Mouse (Mus musculus): ENCODE measurements at regions not wholly inside any gene's neighbourhood (a gene's known extent, or its start where the extent isn't known, plus 50 kb on each side); places are given as distances from the start of the nearest gene placed in this dataset.
"Not testable (repeated sequence)": the region's sequence is repeated elsewhere in the genome, so short reads cannot be mapped to it uniquely, and the experiment has no call there.

DNA sequence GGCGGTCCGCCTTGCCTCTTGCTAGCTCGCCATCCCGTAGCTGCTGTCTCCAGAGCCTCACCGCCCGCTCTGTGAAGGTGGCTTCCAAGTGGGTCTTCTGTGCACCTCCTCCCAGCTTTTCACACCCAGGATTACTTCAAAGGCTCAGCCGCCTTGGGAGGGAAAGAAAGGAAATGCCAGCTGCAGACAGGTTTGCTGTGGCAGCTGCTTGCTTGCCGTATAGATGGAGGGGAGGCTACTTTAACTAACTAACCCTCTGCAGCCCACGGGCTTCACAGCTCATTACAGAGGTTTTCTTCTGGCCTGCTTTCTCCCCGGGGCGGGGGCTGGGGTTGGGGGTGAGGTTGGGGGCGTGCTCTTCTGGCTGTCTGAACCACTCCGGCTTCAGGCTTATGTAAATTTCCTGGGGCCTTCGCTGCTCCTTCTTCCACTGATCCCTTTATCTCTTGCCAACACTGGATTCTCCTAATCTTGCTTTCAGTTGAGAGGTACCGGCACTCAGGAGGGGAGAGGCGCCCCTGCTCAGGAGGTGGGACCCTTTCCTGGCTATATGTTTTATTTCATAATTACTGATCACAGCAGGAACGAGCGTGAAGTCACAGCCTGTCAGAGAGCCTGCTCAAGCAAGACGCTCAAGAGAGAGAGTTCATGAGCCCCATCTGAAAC, 97.6 kb upstream of the Tspan5 start:
- peak; percentile 65 for DNase-seq (ENCODE audit: low spot score)

DNA sequence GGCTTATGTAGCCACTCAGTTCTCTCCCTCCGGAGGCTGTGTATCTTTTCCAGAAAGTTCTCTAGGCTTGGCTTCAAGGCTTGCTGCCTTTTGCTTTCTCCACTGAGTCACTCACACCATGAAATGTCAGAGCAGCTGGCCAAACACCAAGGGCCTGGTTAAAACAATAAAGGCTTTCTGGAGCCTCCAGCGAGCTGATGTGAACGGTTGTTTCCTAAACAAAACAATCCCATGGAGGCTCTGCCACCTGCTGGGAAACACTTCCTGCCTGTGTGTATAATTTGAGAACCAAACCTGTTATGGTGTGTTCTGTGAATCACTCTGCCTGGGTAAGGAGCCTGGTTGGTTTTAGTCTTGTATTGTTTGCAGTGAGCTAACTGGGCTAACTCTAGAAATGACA, 96.7 kb upstream of the Tspan5 start:
- peak; percentile 75 for DNase-seq (ENCODE audit: low spot score)
- Histone ChIP-seq H3K36me3 (ENCODE audit: control insufficient read depth, insufficient read depth, low read length) (no peaks in the 10 kb centered on the region), H3K4me3 (replicated peaks; ENCODE audit: low read length) (no peak overlapping the region), H3K4me2 (replicated peaks; ENCODE audit: low read depth, low read length, severe bottlenecking) (0 out of 2 replicates have a peak overlapping the region, but pooled peaks have one; percentile 52), H3K9ac (ENCODE audit: low read depth, low read length, severe bottlenecking) (no peak overlapping the region), H3K4me1 (ENCODE audit: control insufficient read depth, insufficient read depth, low read length) (peaks cover 16% of the 10 kb centered on the region), H3K9me3 (ENCODE audit: control insufficient read depth, low read length) (no peaks in the 10 kb centered on the region), H3K27me3 (ENCODE audit: control insufficient read depth, insufficient read depth, low read length) (no peaks in the 10 kb centered on the region), H3K27ac (replicated peaks; ENCODE audit: low read depth, low read length) (no peak overlapping the region)
- peak; percentile 21; the same call in 1 of the 2 replicates for ATAC-seq (ENCODE audit: low FRiP score, low read depth)
- TF ChIP-seq POLR2A (IDR thresholded peaks at IDR 0.05; ENCODE audit: borderline replicate concordance, extremely low read depth, insufficient read depth, insufficient read length) = no peak
- 15% methylated on average over 3 of the region's 3 CpGs for WGBS

More for the DNA sequence above, 97.6 kb upstream of the Tspan5 start:
- Histone ChIP-seq H3K4me3 (replicated peaks; ENCODE audit: low read length) (peak overlapping the region; percentile 25), H3K4me2 (replicated peaks; ENCODE audit: low read depth, low read length, severe bottlenecking) (peak overlapping the region; percentile 52), H3K27me3 (ENCODE audit: control insufficient read depth, insufficient read depth, low read length) (no peaks in the 10 kb centered on the region), H3K27ac (replicated peaks; ENCODE audit: low read depth, low read length) (peak overlapping the region; percentile 55; the same call in 1 of the 2 replicates), H3K4me1 (ENCODE audit: control insufficient read depth, insufficient read depth, low read length) (peaks cover 16% of the 10 kb centered on the region), H3K9ac (ENCODE audit: low read depth, low read length, severe bottlenecking) (peak overlapping the region; percentile 43), H3K36me3 (ENCODE audit: control insufficient read depth, insufficient read depth, low read length) (no peaks in the 10 kb centered on the region), H3K9me3 (ENCODE audit: control insufficient read depth, low read length) (no peaks in the 10 kb centered on the region)
- 3% methylated on average over 19 of the region's 19 CpGs for WGBS
- peak; percentile 89 for ATAC-seq (ENCODE audit: low FRiP score, low read depth)
- no peak for TF ChIP-seq POLR2A (IDR thresholded peaks at IDR 0.05; ENCODE audit: borderline replicate concordance, extremely low read depth, insufficient read depth, insufficient read length)

DNA sequence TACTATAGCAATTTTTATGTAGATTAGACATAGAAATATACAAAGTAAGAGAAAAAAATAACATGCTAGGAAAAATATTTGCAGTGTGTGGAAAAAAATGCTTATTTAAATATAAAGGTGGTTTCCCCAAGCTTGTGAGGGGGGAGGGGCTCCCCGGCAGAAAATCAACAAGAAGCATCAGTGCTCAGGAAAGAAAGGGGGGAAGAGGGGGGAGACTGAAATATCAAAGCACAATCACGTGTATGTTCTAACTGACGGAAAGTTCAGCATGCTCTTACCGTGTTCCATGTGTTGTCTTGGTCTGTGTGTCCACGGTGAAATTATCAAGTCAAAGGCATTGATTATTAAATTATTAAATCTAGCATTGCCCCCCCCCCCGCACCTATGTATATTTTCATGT, 92.3 kb upstream of the Tspan5 start:
- 85% methylated on average over 6 of the region's 6 CpGs for WGBS
- Histone ChIP-seq H3K36me3 (ENCODE audit: control insufficient read depth, insufficient read depth, low read length) (no peaks in the 10 kb centered on the region), H3K9ac (ENCODE audit: low read depth, low read length, severe bottlenecking) (no peak overlapping the region), H3K27ac (replicated peaks; ENCODE audit: low read depth, low read length) (no peak overlapping the region), H3K4me2 (replicated peaks; ENCODE audit: low read depth, low read length, severe bottlenecking) (no peak overlapping the region), H3K27me3 (ENCODE audit: control insufficient read depth, insufficient read depth, low read length) (no peaks in the 10 kb centered on the region), H3K9me3 (ENCODE audit: control insufficient read depth, low read length) (no peaks in the 10 kb centered on the region), H3K4me3 (replicated peaks; ENCODE audit: low read length) (no peak overlapping the region), H3K4me1 (ENCODE audit: control insufficient read depth, insufficient read depth, low read length) (peaks cover 13% of the 10 kb centered on the region)
- DNase-seq (ENCODE audit: low spot score) (no peak), ATAC-seq (ENCODE audit: low FRiP score, low read depth) (no peak)
- no peak for TF ChIP-seq POLR2A (IDR thresholded peaks at IDR 0.05; ENCODE audit: borderline replicate concordance, extremely low read depth, insufficient read depth, insufficient read length)

DNA sequence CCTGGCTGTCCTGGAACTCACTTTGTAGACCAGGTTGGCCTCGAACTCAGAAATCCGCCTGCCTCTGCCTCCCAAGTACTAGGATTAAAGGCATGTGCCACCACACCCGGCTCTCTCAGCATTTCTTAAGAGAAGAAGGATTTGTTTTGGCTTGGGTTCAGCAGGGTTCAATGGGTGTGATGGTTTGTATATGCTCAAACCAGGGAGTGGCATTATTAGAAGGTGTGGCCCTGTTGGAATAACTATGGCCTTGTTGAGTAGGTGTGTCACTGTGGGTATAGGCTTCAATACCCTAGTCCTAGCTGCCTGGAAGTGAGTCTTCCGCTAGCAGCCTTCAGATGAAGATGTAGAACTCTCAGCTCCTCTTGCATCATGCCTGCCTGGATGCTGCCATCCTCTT, 91.3 kb upstream of the Tspan5 start:
- WGBS = 93% methylated on average over 4 of the region's 4 CpGs
- not testable (repeated sequence) for H3K4me3 ChIP-seq (replicated peaks; ENCODE audit: low read length); DNase-seq (ENCODE audit: low spot score); ATAC-seq (ENCODE audit: low FRiP score, low read depth); H3K9ac ChIP-seq (ENCODE audit: low read depth, low read length, severe bottlenecking); H3K36me3 ChIP-seq (ENCODE audit: control insufficient read depth, insufficient read depth, low read length); H3K4me1 ChIP-seq (ENCODE audit: control insufficient read depth, insufficient read depth, low read length); H3K4me2 ChIP-seq (replicated peaks; ENCODE audit: low read depth, low read length, severe bottlenecking); H3K9me3 ChIP-seq (ENCODE audit: control insufficient read depth, low read length); H3K27ac ChIP-seq (replicated peaks; ENCODE audit: low read depth, low read length); H3K27me3 ChIP-seq (ENCODE audit: control insufficient read depth, insufficient read depth, low read length)

DNA sequence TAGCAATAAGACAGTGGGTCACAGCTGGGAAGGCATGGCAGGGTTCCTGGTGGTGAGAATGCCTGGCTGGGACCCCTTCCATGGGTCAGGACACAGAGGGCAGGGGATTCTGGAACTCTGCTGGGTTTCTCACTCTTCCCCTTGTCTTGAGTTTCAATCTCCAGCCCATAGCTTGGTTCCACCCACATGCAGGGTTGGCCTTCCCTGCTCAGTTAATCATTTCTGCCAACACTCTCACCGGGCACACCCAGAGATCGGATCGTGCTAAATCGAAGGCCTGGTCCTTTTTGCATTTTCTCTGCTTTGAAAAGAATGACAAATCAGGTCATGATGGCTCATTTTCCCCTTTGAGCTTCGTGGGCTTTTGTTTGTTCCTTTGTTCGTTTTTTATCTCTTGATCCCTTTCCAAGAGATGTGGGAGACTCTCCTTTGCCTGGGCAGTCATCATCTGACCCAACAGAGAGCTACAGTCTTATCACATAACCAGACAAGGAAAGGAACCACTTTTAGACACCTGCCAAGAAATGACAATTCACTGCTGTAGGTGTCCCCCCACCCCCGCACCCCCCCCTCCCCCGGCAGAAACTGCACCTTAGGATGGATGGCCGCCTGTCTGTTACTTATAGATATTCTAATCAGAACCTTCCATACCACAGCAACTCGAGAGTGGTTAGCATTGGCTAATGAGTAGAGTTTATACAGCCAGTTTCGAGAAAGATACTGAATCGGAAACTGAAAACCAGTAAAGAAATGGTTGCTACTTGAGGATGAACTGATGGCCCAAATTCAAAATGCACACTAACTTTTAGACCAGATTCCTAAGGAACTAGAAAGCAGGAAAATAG, 90.4 kb upstream of the Tspan5 start:
- H3K4me3 ChIP-seq (replicated peaks; ENCODE audit: low read length) = no peak overlapping the region
- DNase-seq (ENCODE audit: low spot score) (no peak), ATAC-seq (ENCODE audit: low FRiP score, low read depth) (no peak)
- H3K4me1 ChIP-seq (ENCODE audit: control insufficient read depth, insufficient read depth, low read length) = peaks cover 5% of the 10 kb centered on the region; the same call in 1 of the 2 replicates
- H3K27me3 ChIP-seq (ENCODE audit: control insufficient read depth, insufficient read depth, low read length) = no peaks in the 10 kb centered on the region
- H3K36me3 ChIP-seq (ENCODE audit: control insufficient read depth, insufficient read depth, low read length) = no peaks in the 10 kb centered on the region
- 84% methylated on average over 12 of the region's 12 CpGs for WGBS
- TF ChIP-seq POLR2A (IDR thresholded peaks at IDR 0.05; ENCODE audit: borderline replicate concordance, extremely low read depth, insufficient read depth, insufficient read length) = no peak
- no peak overlapping the region for H3K4me2 ChIP-seq (replicated peaks; ENCODE audit: low read depth, low read length, severe bottlenecking)
- H3K9ac ChIP-seq (ENCODE audit: low read depth, low read length, severe bottlenecking) = no peak overlapping the region
- no peaks in the 10 kb centered on the region for H3K9me3 ChIP-seq (ENCODE audit: control insufficient read depth, low read length)
- no peak overlapping the region; the same call in 1 of the 2 replicates for H3K27ac ChIP-seq (replicated peaks; ENCODE audit: low read depth, low read length)

All from limb, embryonic 14.5 days (tissue).